Mouse (Mus musculus): ENCODE measurements around the gene Zfyve21. TPM values are rescaled to one million over a fixed set of nuclear protein-coding genes. Genes with fewer than 3 reads are reported as not detected.

Gene Zfyve21
- polyA plus RNA-seq, 1 experiment, result 146 TPM

DNA sequence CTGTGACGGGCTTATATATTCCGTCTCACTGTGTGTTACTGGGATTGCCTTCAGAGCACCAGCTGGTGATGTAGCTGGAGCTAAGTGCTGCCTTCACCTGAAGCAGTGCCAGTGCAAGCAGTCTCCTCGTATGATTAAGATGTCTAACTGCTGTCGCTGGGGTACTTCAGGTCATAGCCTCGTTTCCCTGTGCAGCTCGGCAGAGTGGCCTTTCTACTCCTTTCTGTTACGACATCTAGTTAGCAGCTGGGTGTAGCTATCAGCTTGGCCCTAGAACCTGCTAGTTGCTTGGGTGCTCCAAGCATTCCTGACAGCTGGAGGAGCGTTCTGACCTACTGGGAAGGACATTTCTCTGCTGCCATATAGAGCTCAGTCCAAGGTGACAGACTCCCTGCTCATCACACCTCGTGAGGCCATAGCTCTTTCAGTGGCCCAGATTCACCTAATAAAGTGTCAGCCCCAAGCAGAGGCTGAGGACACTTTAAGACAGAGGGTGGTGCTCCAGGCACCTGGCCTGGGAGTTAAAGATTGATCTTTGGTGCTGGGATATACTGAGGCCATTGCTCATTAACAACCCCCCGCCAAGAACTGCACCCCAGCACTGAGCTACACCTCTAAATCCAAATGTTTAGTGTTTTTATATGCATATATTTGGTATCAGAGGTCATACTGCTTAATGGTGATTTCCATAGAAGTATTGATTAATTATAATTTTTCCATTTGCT lies 13.3 kb upstream of the Zfyve21 start:
- Histone ChIP-seq H3K27me3 (ENCODE audit: control insufficient read depth, insufficient read depth, low read length) (no peaks in the 10 kb centered on the region), H3K27ac (ENCODE audit: insufficient read depth, low read depth, low read length) (no peak overlapping the region), H3K36me3 (ENCODE audit: control insufficient read depth, insufficient read depth, low read length) (peaks cover 42% of the 10 kb centered on the region), H3K4me3 (ENCODE audit: low read depth, low read length) (no peak overlapping the region), H3K4me1 (ENCODE audit: control insufficient read depth, insufficient read depth, insufficient read length, low read length) (peaks cover 10% of the 10 kb centered on the region)
- WGBS, result 68% methylated on average over 10 of the region's 10 CpGs
- TF ChIP-seq POLR2A (IDR thresholded peaks at IDR 0.05; ENCODE audit: low read depth, low read length), result no peak
- no peak for TF ChIP-seq CTCF (IDR thresholded peaks at IDR 0.05; ENCODE audit: extremely low read depth, insufficient read length, insufficient replicate concordance, low read depth, low read length)

DNA sequence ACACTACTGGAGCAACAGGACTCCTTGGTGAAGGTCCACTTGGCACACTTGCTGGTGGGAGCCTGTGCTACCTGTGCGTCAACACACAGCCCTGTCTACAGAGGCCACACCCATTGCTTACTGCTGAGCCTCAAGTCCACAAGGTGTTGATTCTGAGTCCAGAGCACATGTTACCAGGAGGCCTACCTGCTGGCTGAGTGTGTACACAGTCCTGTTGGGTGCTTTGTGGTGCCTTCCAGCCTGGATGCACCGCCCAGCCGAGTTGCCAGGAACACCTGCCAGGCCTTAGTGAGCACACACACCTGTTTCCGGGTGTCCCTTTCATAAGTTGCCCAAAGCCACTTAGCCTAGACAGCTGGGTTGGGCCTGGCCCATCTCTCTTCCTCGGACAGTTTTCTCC lies 10.4 kb upstream of the Zfyve21 start:
- 22% methylated on average over 5 of the region's 5 CpGs for WGBS
- H3K4me3 ChIP-seq (ENCODE audit: low read depth, low read length), result no peak overlapping the region
- H3K36me3 ChIP-seq (ENCODE audit: control insufficient read depth, insufficient read depth, low read length), result peaks cover 50% of the 10 kb centered on the region
- TF ChIP-seq CTCF (IDR thresholded peaks at IDR 0.05; ENCODE audit: extremely low read depth, insufficient read length, insufficient replicate concordance, low read depth, low read length) (no peak), POLR2A (IDR thresholded peaks at IDR 0.05; ENCODE audit: low read depth, low read length) (no peak)
- 0 out of 2 replicates have a peak overlapping the region, but pooled peaks have one; percentile 14 for H3K27ac ChIP-seq (ENCODE audit: insufficient read depth, low read depth, low read length)
- H3K27me3 ChIP-seq (ENCODE audit: control insufficient read depth, insufficient read depth, low read length), result no peaks in the 10 kb centered on the region
- H3K4me1 ChIP-seq (ENCODE audit: control insufficient read depth, insufficient read depth, insufficient read length, low read length), result peaks cover 10% of the 10 kb centered on the region

DNA sequence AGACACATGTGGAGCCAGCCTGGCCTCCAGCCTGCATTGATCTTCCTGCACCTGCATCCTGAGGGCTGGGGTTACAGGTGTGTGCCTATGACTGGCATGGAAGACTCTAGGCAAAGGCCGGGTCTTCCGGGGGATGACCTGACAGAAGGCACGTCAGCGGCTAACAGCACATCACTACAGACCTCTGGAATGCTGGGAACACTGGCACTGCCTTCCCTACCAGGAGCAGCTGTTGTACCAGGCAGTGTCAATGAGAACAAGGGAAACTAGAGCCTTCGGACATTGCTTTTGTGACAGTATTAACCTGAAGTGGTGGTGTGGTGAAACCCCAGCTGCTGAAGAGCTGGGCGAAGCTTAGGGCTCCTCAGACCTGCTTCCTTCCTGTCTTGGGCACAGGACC lies 5.2 kb upstream of the Zfyve21 start:
- H3K4me3 ChIP-seq (ENCODE audit: low read depth, low read length), result no peak overlapping the region
- TF ChIP-seq POLR2A (IDR thresholded peaks at IDR 0.05; ENCODE audit: low read depth, low read length) (no peak), CTCF (IDR thresholded peaks at IDR 0.05; ENCODE audit: extremely low read depth, insufficient read length, insufficient replicate concordance, low read depth, low read length) (no peak)
- H3K27ac ChIP-seq (ENCODE audit: insufficient read depth, low read depth, low read length), result no peak overlapping the region
- peaks cover 17% of the 10 kb centered on the region for H3K4me1 ChIP-seq (ENCODE audit: control insufficient read depth, insufficient read depth, insufficient read length, low read length)
- 92% methylated on average over 6 of the region's 6 CpGs for WGBS
- H3K36me3 ChIP-seq (ENCODE audit: control insufficient read depth, insufficient read depth, low read length), result peaks cover 35% of the 10 kb centered on the region
- no peaks in the 10 kb centered on the region for H3K27me3 ChIP-seq (ENCODE audit: control insufficient read depth, insufficient read depth, low read length)

DNA sequence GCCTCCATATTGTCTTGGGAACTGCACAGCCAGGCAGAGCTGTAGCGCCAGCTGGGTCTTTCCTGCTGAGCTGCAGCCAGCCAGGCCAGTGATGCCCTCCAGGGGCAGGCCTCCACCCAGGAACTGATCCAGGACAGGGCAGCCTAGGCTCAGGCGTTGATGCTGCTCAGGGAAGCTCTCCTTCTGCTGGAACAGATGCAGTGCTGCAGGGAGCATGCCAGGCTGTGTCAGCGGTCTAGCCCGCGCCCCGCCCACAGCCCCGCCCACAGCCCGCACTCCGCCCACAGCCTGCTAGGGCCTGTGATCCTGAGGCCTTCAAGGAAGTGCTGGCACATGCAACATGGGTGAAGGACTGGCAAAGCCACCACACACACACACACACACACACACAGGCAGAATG lies 4.2 kb upstream of the Zfyve21 start:
- H3K4me3 ChIP-seq (ENCODE audit: low read depth, low read length), result no peak overlapping the region
- no peak overlapping the region for H3K27ac ChIP-seq (ENCODE audit: insufficient read depth, low read depth, low read length)
- 6% methylated on average over 9 of the region's 9 CpGs for WGBS
- H3K36me3 ChIP-seq (ENCODE audit: control insufficient read depth, insufficient read depth, low read length), result peaks cover 28% of the 10 kb centered on the region
- peaks cover 14% of the 10 kb centered on the region for H3K4me1 ChIP-seq (ENCODE audit: control insufficient read depth, insufficient read depth, insufficient read length, low read length)
- H3K27me3 ChIP-seq (ENCODE audit: control insufficient read depth, insufficient read depth, low read length), result no peaks in the 10 kb centered on the region
- TF ChIP-seq CTCF (IDR thresholded peaks at IDR 0.05; ENCODE audit: extremely low read depth, insufficient read length, insufficient replicate concordance, low read depth, low read length) (no peak), POLR2A (IDR thresholded peaks at IDR 0.05; ENCODE audit: low read depth, low read length) (peak; percentile 16; the same call in 1 of the 2 replicates)

DNA sequence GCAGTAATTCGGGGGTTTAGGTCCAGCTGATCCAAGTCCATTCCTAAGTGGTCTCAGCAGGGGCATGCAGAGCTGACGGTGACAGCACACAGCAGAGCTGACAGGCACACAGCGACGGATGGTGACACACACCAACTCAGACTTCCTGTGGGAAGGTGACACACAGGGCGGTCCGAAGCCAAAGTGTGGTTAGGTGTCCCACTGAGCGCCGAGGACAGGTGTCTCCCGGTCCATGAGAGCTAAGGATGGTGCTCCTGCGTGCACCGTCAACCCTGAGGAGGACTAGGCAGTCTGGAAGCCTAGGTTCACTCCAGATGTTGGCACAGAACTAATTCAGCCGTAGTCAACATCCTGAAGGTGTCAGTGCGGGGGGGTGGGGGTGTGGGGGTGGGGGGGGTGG lies 1.9 kb upstream of the Zfyve21 start:
- Histone ChIP-seq H3K4me1 (ENCODE audit: control insufficient read depth, insufficient read depth, insufficient read length, low read length) (peaks cover 18% of the 10 kb centered on the region), H3K27ac (ENCODE audit: insufficient read depth, low read depth, low read length) (no peak overlapping the region), H3K4me3 (ENCODE audit: low read depth, low read length) (no peak overlapping the region), H3K36me3 (ENCODE audit: control insufficient read depth, insufficient read depth, low read length) (peaks cover 11% of the 10 kb centered on the region; the same call in 1 of the 2 replicates), H3K27me3 (ENCODE audit: control insufficient read depth, insufficient read depth, low read length) (no peaks in the 10 kb centered on the region)
- 87% methylated on average over 13 of the region's 13 CpGs for WGBS
- TF ChIP-seq POLR2A (IDR thresholded peaks at IDR 0.05; ENCODE audit: low read depth, low read length), result no peak
- no peak for TF ChIP-seq CTCF (IDR thresholded peaks at IDR 0.05; ENCODE audit: extremely low read depth, insufficient read length, insufficient replicate concordance, low read depth, low read length)

DNA sequence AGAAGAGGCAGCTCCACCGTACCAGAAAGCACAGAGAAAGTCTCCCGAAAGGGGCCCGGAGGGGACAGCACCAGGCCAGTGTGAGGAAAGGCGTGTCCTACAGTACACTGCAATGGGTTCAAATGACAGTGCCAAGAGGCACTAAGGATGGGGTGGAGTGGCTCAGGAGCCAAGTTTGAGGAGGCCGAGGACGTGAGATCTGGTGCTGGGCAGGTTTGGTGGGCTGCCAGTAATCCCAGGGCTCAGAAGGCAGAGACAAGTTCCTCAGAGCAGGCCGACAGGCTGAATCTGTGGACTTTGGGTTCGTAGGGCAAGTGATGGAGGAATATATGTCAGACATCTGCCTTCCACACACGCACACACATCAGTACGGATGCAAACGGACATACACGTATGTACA lies 1.4 kb upstream of the Zfyve21 start:
- peaks cover 20% of the 10 kb centered on the region for H3K4me1 ChIP-seq (ENCODE audit: control insufficient read depth, insufficient read depth, insufficient read length, low read length)
- no peaks in the 10 kb centered on the region for H3K27me3 ChIP-seq (ENCODE audit: control insufficient read depth, insufficient read depth, low read length)
- peaks cover 8% of the 10 kb centered on the region; the same call in 1 of the 2 replicates for H3K36me3 ChIP-seq (ENCODE audit: control insufficient read depth, insufficient read depth, low read length)
- 30% methylated on average over 12 of the region's 12 CpGs for WGBS
- peak overlapping the region; percentile 80; the same call in 1 of the 2 replicates for H3K4me3 ChIP-seq (ENCODE audit: low read depth, low read length)
- H3K27ac ChIP-seq (ENCODE audit: insufficient read depth, low read depth, low read length), result no peak overlapping the region
- TF ChIP-seq CTCF (IDR thresholded peaks at IDR 0.05; ENCODE audit: extremely low read depth, insufficient read length, insufficient replicate concordance, low read depth, low read length) (no peak), POLR2A (IDR thresholded peaks at IDR 0.05; ENCODE audit: low read depth, low read length) (no peak)

DNA sequence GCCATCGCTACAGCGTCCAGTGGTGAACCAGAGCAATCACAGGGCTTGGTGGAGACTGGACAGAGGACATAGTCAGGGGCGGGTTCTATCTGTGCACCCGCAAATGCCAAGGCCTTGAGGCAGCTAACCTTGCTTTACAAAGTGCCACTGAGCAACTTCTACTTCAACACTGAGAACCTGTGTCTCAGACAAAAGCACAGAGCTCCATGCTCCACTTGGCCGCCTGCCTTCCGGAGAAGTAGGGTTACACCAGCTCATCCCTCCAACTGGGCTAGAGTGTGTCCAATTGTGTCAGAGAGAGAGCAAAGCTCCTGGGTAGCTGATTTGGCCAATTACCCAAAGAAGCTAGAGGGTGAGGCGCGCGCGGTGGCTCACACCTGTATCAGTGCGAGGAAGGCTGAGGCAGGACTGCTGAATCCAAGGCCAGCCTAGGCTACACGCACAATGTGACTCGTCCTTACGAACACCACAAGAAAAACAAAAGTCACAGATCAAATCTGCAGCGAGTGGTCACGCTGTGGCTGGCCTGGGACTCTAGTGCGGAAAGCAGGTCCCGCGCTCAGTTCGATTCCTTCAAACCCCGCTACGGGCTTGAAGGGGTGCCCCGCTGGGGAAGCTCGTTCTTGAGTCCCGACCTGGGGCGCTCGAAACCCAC lies 732 bp upstream of the Zfyve21 start:
- no peak for TF ChIP-seq CTCF (IDR thresholded peaks at IDR 0.05; ENCODE audit: extremely low read depth, insufficient read length, insufficient replicate concordance, low read depth, low read length)
- no peak for TF ChIP-seq POLR2A (IDR thresholded peaks at IDR 0.05; ENCODE audit: low read depth, low read length)
- Histone ChIP-seq H3K4me3 (ENCODE audit: low read depth, low read length) (peak overlapping the region; percentile 80), H3K4me1 (ENCODE audit: control insufficient read depth, insufficient read depth, insufficient read length, low read length) (peaks cover 22% of the 10 kb centered on the region), H3K36me3 (ENCODE audit: control insufficient read depth, insufficient read depth, low read length) (peaks cover 3% of the 10 kb centered on the region; the same call in 1 of the 2 replicates), H3K27ac (ENCODE audit: insufficient read depth, low read depth, low read length) (no peak overlapping the region), H3K27me3 (ENCODE audit: control insufficient read depth, insufficient read depth, low read length) (no peaks in the 10 kb centered on the region)
- 3% methylated on average over 27 of the region's 27 CpGs for WGBS

Data from small intestine, adult 2 months (tissue).